Mouse (Mus musculus) liver, embryonic 14.5 days (tissue): ENCODE data around the gene Ndc80.
"Not testable (repeated sequence)": the region's sequence is repeated elsewhere in the genome, so short reads cannot be mapped to it uniquely, and the experiment has no call there.

Source experiments
- CTCF ChIP-seq: IDR thresholded peaks from 2 replicates; pipeline ENCODE4 v1.5.1; 2016; ENCODE audit warnings: antibody characterized with exemption, low read depth, control low read depth
- EP300 ChIP-seq: IDR thresholded peaks from 2 replicates; pipeline ENCODE4 v1.6.1; 2016; ENCODE audit warnings: antibody characterized with exemption, low read depth

DNA sequence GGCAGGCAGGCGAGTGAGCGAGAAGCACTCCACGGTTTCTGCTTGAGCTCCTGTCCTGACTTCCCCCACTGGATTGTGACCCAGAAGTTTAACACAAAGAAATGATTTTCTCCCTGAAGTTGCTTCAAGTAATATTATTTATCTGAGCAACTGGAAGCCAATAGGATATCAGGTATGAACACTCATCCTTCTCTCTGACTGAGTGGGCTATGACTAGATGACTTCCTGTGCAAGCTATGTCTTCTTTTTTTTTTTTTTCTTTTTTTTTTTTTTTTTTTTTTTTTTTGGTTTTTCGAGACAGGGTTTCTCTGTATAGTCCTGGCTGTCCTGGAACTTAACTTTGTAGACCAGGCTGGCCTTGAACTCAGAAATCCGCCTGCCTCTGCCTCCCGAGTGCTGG, 69.3 kb downstream of the Ndc80 start:
- TF ChIP-seq CTCF, EP300: not testable (repeated sequence)
